Mouse (Mus musculus) midbrain, embryonic 14.5 days (tissue): ENCODE results near the gene Hsf4. TPM values are rescaled to one million over a fixed set of nuclear protein-coding genes. Genes with fewer than 3 reads are reported as not detected.
"Not testable (repeated sequence)": the region's sequence is repeated elsewhere in the genome, so short reads cannot be mapped to it uniquely, and the experiment has no call there.

Experiments
- ATAC-seq: fragments of 200-750 bp; cut with Nextera tagmentation; 2 replicates; pipeline ENCODE4 v1.8.0; 2017; ENCODE audit warnings: moderate number of reproducible peaks, moderate library complexity; ENCODE audit not compliant: low FRiP score, low TSS enrichment
- DNase-seq: peaks from one replicate; pipeline ENCODE4 v3.0.0-alpha.2; 2015
- H3K27ac ChIP-seq: fragments of 300-500 bp; sonication (generic); replicated peaks from 2 replicates; pipeline ENCODE4 v1.5.1; 2014; ENCODE audit warnings: mild to moderate bottlenecking, low read depth, low read length, moderate library complexity
- H3K27me3 ChIP-seq: fragments of 300-500 bp; sonication (generic); 2 replicates; pipeline ENCODE4 v1.6.1; 2014; ENCODE audit warnings: low read length, control low read depth, mixed read lengths; ENCODE audit not compliant: control insufficient read depth, insufficient read depth
- H3K36me3 ChIP-seq: fragments of 300-500 bp; sonication (generic); 2 replicates; pipeline ENCODE4 v1.6.1; 2014; ENCODE audit warnings: low read length, control low read depth; ENCODE audit not compliant: control insufficient read depth, insufficient read depth
- H3K4me1 ChIP-seq: fragments of 300-500 bp; sonication (generic); 2 replicates; pipeline ENCODE4 v1.6.1; 2014; ENCODE audit warnings: mild to moderate bottlenecking, antibody characterized with exemption, low read length, control low read depth; ENCODE audit not compliant: control insufficient read depth, insufficient read depth
- H3K4me2 ChIP-seq: fragments of 300-500 bp; sonication (generic); 2 replicates; pipeline ENCODE4 v1.6.1; 2014; ENCODE audit warnings: mild to moderate bottlenecking, low read length, moderate library complexity
- H3K4me3 ChIP-seq: fragments of 300-500 bp; sonication (generic); replicated peaks from 2 replicates; pipeline ENCODE4 v1.5.1; 2014; ENCODE audit warnings: low read depth, low read length
- H3K9ac ChIP-seq: fragments of 300-500 bp; sonication (generic); replicated peaks from 2 replicates; pipeline ENCODE4 v1.6.1; 2014; ENCODE audit warnings: mild to moderate bottlenecking, low read length, moderate library complexity
- H3K9me3 ChIP-seq: fragments of 300-500 bp; sonication (generic); 2 replicates; pipeline ENCODE4 v1.6.1; 2016; ENCODE audit warnings: low read length, control low read depth, mixed read lengths; ENCODE audit not compliant: control insufficient read depth
- WGBS: fragments of 180-500 bp; shearing (Covaris S2); extraction: QIAGEN DNeasy Blood & Tissue Kit; methylation state at CpG from one replicate; pipeline ENCODE4 v1.1.7; 2014; 5-methylcytosine and 5-hydroxymethylcytosine counted together
- polyA plus RNA-seq: library from polyadenylated mRNA; unstranded; fragments of >200 nt; fragmentation: Nextera tagmentation; extraction: Ambion mirVana; gene quantifications from 2 replicates; pipeline ENCODE4 v1.2.1, GENCODE M21; 2014

Hsf4 gene
- polyA plus RNA-seq = 0.14 and 0.35 TPM in 2 replicates

- H3K9ac ChIP-seq = peak within 1 kb of the TSS; percentile 55
- WGBS = under 1% methylated on average over 42 of the region's 42 CpGs
- DNase-seq = peak; percentile 31
- H3K36me3 ChIP-seq = no peaks in the 10 kb centered on the region
- peak within 1 kb of the TSS; percentile 78 for H3K4me2 ChIP-seq
- no peaks in the 10 kb centered on the region for H3K9me3 ChIP-seq
- H3K4me3 ChIP-seq = peak within 1 kb of the TSS; percentile 44
- peaks cover 14% of the 10 kb centered on the region for H3K4me1 ChIP-seq
- H3K27ac ChIP-seq = peak within 1 kb of the TSS; percentile 49; the same call in 1 of the 2 replicates
- ATAC-seq = no peak
- H3K27me3 ChIP-seq = peaks cover 99% of the 10 kb centered on the region
Measured at GRCm38 (mm10) chr8:105269461-105269947, at the start of gene Hsf4. TSS of gene Hsf4 (plus strand) at chr8:105269801.

GRCm38 (mm10) chr8:105223850-105224249 lies 45.8 kb upstream of the Hsf4 start:
- no peaks in the 10 kb centered on the region for H3K36me3 ChIP-seq
- H3K4me1 ChIP-seq = peaks cover 15% of the 10 kb centered on the region
- H3K27me3 ChIP-seq = no peaks in the 10 kb centered on the region
- 85% methylated on average over 7 of the region's 7 CpGs for WGBS
- no peak overlapping the region for H3K4me3 ChIP-seq
- no peaks in the 10 kb centered on the region for H3K9me3 ChIP-seq
- DNase-seq (no peak), ATAC-seq (no peak)
- H3K9ac ChIP-seq = no peak overlapping the region
- peak overlapping the region; percentile 84 for H3K4me2 ChIP-seq
- H3K27ac ChIP-seq = no peak overlapping the region

- Histone ChIP-seq H3K36me3 (no peaks in the 10 kb centered on the region), H3K9ac (peak within 1 kb of the TSS; percentile 88), H3K4me1 (peaks cover 15% of the 10 kb centered on the region), H3K27me3 (no peaks in the 10 kb centered on the region), H3K4me3 (peak within 1 kb of the TSS; percentile 91), H3K9me3 (no peaks in the 10 kb centered on the region), H3K4me2 (peak within 1 kb of the TSS; percentile 84), H3K27ac (peak within 1 kb of the TSS; percentile 82)
- 2% methylated on average over 34 of the region's 34 CpGs for WGBS
- peak; percentile 98 for DNase-seq
- peak; percentile 97 for ATAC-seq
Measured at GRCm38 (mm10) chr8:105224413-105225271, 45.0 kb upstream of the Hsf4 start, which contains the start of gene D230025D16Rik. TSS of gene D230025D16Rik (plus strand) at chr8:105225145.

GRCm38 (mm10) chr8:105225272-105225593 lies 44.4 kb upstream of the Hsf4 start:
- peak overlapping the region; percentile 84 for H3K4me2 ChIP-seq
- DNase-seq (no peak), ATAC-seq (no peak; the same call in 1 of the 2 replicates)
- no peaks in the 10 kb centered on the region for H3K36me3 ChIP-seq
- WGBS = 0% methylated on average over 27 of the region's 27 CpGs
- H3K9me3 ChIP-seq = no peaks in the 10 kb centered on the region
- peak overlapping the region; percentile 88 for H3K9ac ChIP-seq
- H3K27ac ChIP-seq = peak overlapping the region; percentile 82
- peak overlapping the region; percentile 91 for H3K4me3 ChIP-seq
- no peaks in the 10 kb centered on the region for H3K27me3 ChIP-seq
- H3K4me1 ChIP-seq = peaks cover 15% of the 10 kb centered on the region

- Histone ChIP-seq H3K36me3 (no peaks in the 10 kb centered on the region), H3K9me3 (no peaks in the 10 kb centered on the region), H3K4me2 (peak overlapping the region; percentile 84), H3K4me1 (peaks cover 15% of the 10 kb centered on the region), H3K27me3 (no peaks in the 10 kb centered on the region), H3K4me3 (peak overlapping the region; percentile 91), H3K9ac (peak overlapping the region; percentile 88), H3K27ac (no peak overlapping the region)
- WGBS = 31% methylated on average over 6 of the region's 6 CpGs
- ATAC-seq (no peak), DNase-seq (no peak)
Measured at GRCm38 (mm10) chr8:105225917-105226316, 43.7 kb upstream of the Hsf4 start.

GRCm38 (mm10) chr8:105231503-105232320 lies 37.9 kb upstream of the Hsf4 start:
- Histone ChIP-seq H3K4me2 (no peak overlapping the region), H3K36me3 (peaks cover 14% of the 10 kb centered on the region), H3K27ac (no peak overlapping the region), H3K9ac (no peak overlapping the region), H3K9me3 (no peaks in the 10 kb centered on the region), H3K27me3 (no peaks in the 10 kb centered on the region), H3K4me3 (no peak overlapping the region), H3K4me1 (no peaks in the 10 kb centered on the region)
- DNase-seq = no peak
- no peak for ATAC-seq
- 88% methylated on average over 12 of the region's 12 CpGs for WGBS

GRCm38 (mm10) chr8:105232321-105232693 lies 37.3 kb upstream of the Hsf4 start:
- not testable (repeated sequence) for DNase-seq, H3K27me3 ChIP-seq, H3K9me3 ChIP-seq, H3K4me2 ChIP-seq, H3K9ac ChIP-seq, H3K27ac ChIP-seq, H3K4me1 ChIP-seq, ATAC-seq, H3K4me3 ChIP-seq
- peaks cover 14% of the 10 kb centered on the region for H3K36me3 ChIP-seq
- 92% methylated on average over 4 of the region's 4 CpGs for WGBS

GRCm38 (mm10) chr8:105233126-105233935 lies 36.3 kb upstream of the Hsf4 start:
- H3K4me2 ChIP-seq = no peak overlapping the region
- no peak overlapping the region for H3K9ac ChIP-seq
- 79% methylated on average over 1 of the region's 1 CpGs for WGBS
- no peak overlapping the region for H3K27ac ChIP-seq
- no peaks in the 10 kb centered on the region for H3K27me3 ChIP-seq
- H3K36me3 ChIP-seq = peaks cover 14% of the 10 kb centered on the region
- no peaks in the 10 kb centered on the region for H3K9me3 ChIP-seq
- DNase-seq (no peak), ATAC-seq (no peak)
- H3K4me1 ChIP-seq = no peaks in the 10 kb centered on the region
- H3K4me3 ChIP-seq = no peak overlapping the region
